Mouse (Mus musculus): ENCODE measurements around the gene Specc1. TPM values are rescaled to one million over a fixed set of nuclear protein-coding genes. Genes with fewer than 3 reads are reported as not detected.

Gene Specc1
- total RNA-seq, 1 experiment: 19.9 TPM

- in situ Hi-C loops (cut with MboI; ENCODE audit: low sequenced_read_pairs in 2 of 2, unreplicated experiment in 2 of 2): no loop called here
- H3K27ac ChIP-seq (ENCODE audit: insufficient read depth, low read depth, low read length, poor library complexity, severe bottlenecking): no peak overlapping the region
- DNase-seq (ENCODE audit: low read depth, low spot score): no peak
These were observed 67.7 kb downstream of the Specc1 start for GRCm38 (mm10) chr11:62024234-62024601.

GRCm38 (mm10) chr11:62024952-62025351 lies 68.4 kb downstream of the Specc1 start:
- no peak overlapping the region for H3K4me3 ChIP-seq (ENCODE audit: insufficient read depth in 1 of 2, low read depth in 1 of 2, low read length in 2 of 2, poor library complexity in 1 of 2, severe bottlenecking in 1 of 2)
- H3K4me1 ChIP-seq (ENCODE audit: control insufficient read depth in 2 of 2, insufficient read depth in 2 of 2, low read length in 2 of 2, poor library complexity in 1 of 2): no peaks in the 10 kb centered on the region
- DNase-seq (ENCODE audit: low read depth, low spot score): no peak
- no peak for TF ChIP-seq HCFC1 (IDR thresholded peaks at IDR 0.05; ENCODE audit: borderline replicate concordance, insufficient read depth, low read length)
- no peak for TF ChIP-seq ZNF384 (IDR thresholded peaks at IDR 0.05; ENCODE audit: low read depth, low read length)
- TF ChIP-seq ZC3H11A (IDR thresholded peaks at IDR 0.05; ENCODE audit: borderline replicate concordance, low read depth, low read length): no peak
- TF ChIP-seq MAFK (IDR thresholded peaks at IDR 0.05; ENCODE audit: insufficient read depth, low read depth, low read length): no peak
- no peak for TF ChIP-seq CHD2 (IDR thresholded peaks at IDR 0.05; ENCODE audit: low read depth, low read length)
- no peak overlapping the region for H3K9ac ChIP-seq (ENCODE audit: insufficient read depth, low read depth, low read length, poor library complexity, severe bottlenecking)
- in situ Hi-C loops (cut with MboI; ENCODE audit: low sequenced_read_pairs in 2 of 2, unreplicated experiment in 2 of 2): no loop called here
- no peaks in the 10 kb centered on the region for H3K9me3 ChIP-seq (ENCODE audit: control insufficient read depth, insufficient read depth, low read depth, low read length)
- no peaks in the 10 kb centered on the region for H3K36me3 ChIP-seq (ENCODE audit: control insufficient read depth, insufficient read depth, low read length, poor library complexity, severe bottlenecking)
- H3K27ac ChIP-seq (ENCODE audit: insufficient read depth, low read depth, low read length, poor library complexity, severe bottlenecking): no peak overlapping the region

More at GRCm38 (mm10) chr11:62024234-62024601, 67.7 kb downstream of the Specc1 start:
- TF ChIP-seq HCFC1 (IDR thresholded peaks at IDR 0.05; ENCODE audit: borderline replicate concordance, insufficient read depth, low read length) (no peak), ZC3H11A (IDR thresholded peaks at IDR 0.05; ENCODE audit: borderline replicate concordance, low read depth, low read length) (no peak), ZNF384 (IDR thresholded peaks at IDR 0.05; ENCODE audit: low read depth, low read length) (no peak), MAFK (IDR thresholded peaks at IDR 0.05; ENCODE audit: insufficient read depth, low read depth, low read length) (no peak), CHD2 (IDR thresholded peaks at IDR 0.05; ENCODE audit: low read depth, low read length) (no peak)
- Histone ChIP-seq H3K36me3 (ENCODE audit: control insufficient read depth, insufficient read depth, low read length, poor library complexity, severe bottlenecking) (no peaks in the 10 kb centered on the region), H3K9ac (ENCODE audit: insufficient read depth, low read depth, low read length, poor library complexity, severe bottlenecking) (no peak overlapping the region), H3K4me1 (ENCODE audit: control insufficient read depth in 2 of 2, insufficient read depth in 2 of 2, low read length in 2 of 2, poor library complexity in 1 of 2) (no peaks in the 10 kb centered on the region), H3K9me3 (ENCODE audit: control insufficient read depth, insufficient read depth, low read depth, low read length) (no peaks in the 10 kb centered on the region), H3K4me3 (ENCODE audit: insufficient read depth in 1 of 2, low read depth in 1 of 2, low read length in 2 of 2, poor library complexity in 1 of 2, severe bottlenecking in 1 of 2) (no peak overlapping the region)

- no peak overlapping the region for H3K27ac ChIP-seq (ENCODE audit: insufficient read depth, low read depth, low read length, poor library complexity, severe bottlenecking)
- in situ Hi-C loops (cut with MboI; ENCODE audit: low sequenced_read_pairs in 2 of 2, unreplicated experiment in 2 of 2): no loop called here
- no peak for DNase-seq (ENCODE audit: low read depth, low spot score)
- H3K36me3 ChIP-seq (ENCODE audit: control insufficient read depth, insufficient read depth, low read length, poor library complexity, severe bottlenecking): no peaks in the 10 kb centered on the region
- no peaks in the 10 kb centered on the region for H3K4me1 ChIP-seq (ENCODE audit: control insufficient read depth in 2 of 2, insufficient read depth in 2 of 2, low read length in 2 of 2, poor library complexity in 1 of 2)
- no peaks in the 10 kb centered on the region for H3K9me3 ChIP-seq (ENCODE audit: control insufficient read depth, insufficient read depth, low read depth, low read length)
- TF ChIP-seq ZC3H11A (IDR thresholded peaks at IDR 0.05; ENCODE audit: borderline replicate concordance, low read depth, low read length) (no peak), CHD2 (IDR thresholded peaks at IDR 0.05; ENCODE audit: low read depth, low read length) (no peak), HCFC1 (IDR thresholded peaks at IDR 0.05; ENCODE audit: borderline replicate concordance, insufficient read depth, low read length) (no peak), MAFK (IDR thresholded peaks at IDR 0.05; ENCODE audit: insufficient read depth, low read depth, low read length) (no peak), ZNF384 (IDR thresholded peaks at IDR 0.05; ENCODE audit: low read depth, low read length) (no peak)
- H3K9ac ChIP-seq (ENCODE audit: insufficient read depth, low read depth, low read length, poor library complexity, severe bottlenecking): no peak overlapping the region
- H3K4me3 ChIP-seq (ENCODE audit: insufficient read depth in 1 of 2, low read depth in 1 of 2, low read length in 2 of 2, poor library complexity in 1 of 2, severe bottlenecking in 1 of 2): no peak overlapping the region
These were observed 69.2 kb downstream of the Specc1 start for GRCm38 (mm10) chr11:62025770-62026169.

- no peak overlapping the region for H3K9ac ChIP-seq (ENCODE audit: insufficient read depth, low read depth, low read length, poor library complexity, severe bottlenecking)
- H3K9me3 ChIP-seq (ENCODE audit: control insufficient read depth, insufficient read depth, low read depth, low read length): no peaks in the 10 kb centered on the region
- H3K4me3 ChIP-seq (ENCODE audit: insufficient read depth in 1 of 2, low read depth in 1 of 2, low read length in 2 of 2, poor library complexity in 1 of 2, severe bottlenecking in 1 of 2): no peak overlapping the region
- DNase-seq (ENCODE audit: low read depth, low spot score): no peak
- no peaks in the 10 kb centered on the region for H3K4me1 ChIP-seq (ENCODE audit: control insufficient read depth in 2 of 2, insufficient read depth in 2 of 2, low read length in 2 of 2, poor library complexity in 1 of 2)
- TF ChIP-seq MAFK (IDR thresholded peaks at IDR 0.05; ENCODE audit: insufficient read depth, low read depth, low read length) (no peak), ZC3H11A (IDR thresholded peaks at IDR 0.05; ENCODE audit: borderline replicate concordance, low read depth, low read length) (no peak), HCFC1 (IDR thresholded peaks at IDR 0.05; ENCODE audit: borderline replicate concordance, insufficient read depth, low read length) (no peak), ZNF384 (IDR thresholded peaks at IDR 0.05; ENCODE audit: low read depth, low read length) (no peak), CHD2 (IDR thresholded peaks at IDR 0.05; ENCODE audit: low read depth, low read length) (no peak)
- in situ Hi-C loops (cut with MboI; ENCODE audit: low sequenced_read_pairs in 2 of 2, unreplicated experiment in 2 of 2): no loop called here
- H3K27ac ChIP-seq (ENCODE audit: insufficient read depth, low read depth, low read length, poor library complexity, severe bottlenecking): no peak overlapping the region
- H3K36me3 ChIP-seq (ENCODE audit: control insufficient read depth, insufficient read depth, low read length, poor library complexity, severe bottlenecking): no peaks in the 10 kb centered on the region
These were observed 69.8 kb downstream of the Specc1 start for GRCm38 (mm10) chr11:62026345-62026815.

DNA sequence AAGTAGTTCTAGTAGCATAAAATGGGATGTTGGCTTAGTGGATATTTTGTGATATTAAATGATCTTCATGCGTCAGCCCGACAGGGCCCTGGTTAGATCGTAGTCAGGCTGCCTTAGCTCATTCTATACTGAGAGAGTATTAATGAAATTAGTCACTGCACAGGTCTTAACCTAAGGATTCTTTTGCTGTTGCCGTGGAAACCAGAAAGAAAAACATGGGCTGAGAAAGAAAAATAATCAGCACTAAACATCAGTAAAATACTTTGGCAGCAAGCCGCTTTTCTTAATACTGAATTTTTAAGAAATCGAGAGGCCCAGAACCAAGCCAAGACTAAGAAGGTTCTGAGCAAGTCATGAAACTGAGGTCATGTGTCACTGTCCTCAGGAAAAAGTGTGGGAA lies 70.7 kb downstream of the Specc1 start:
- Histone ChIP-seq H3K36me3 (ENCODE audit: control insufficient read depth, insufficient read depth, low read length, poor library complexity, severe bottlenecking) (no peaks in the 10 kb centered on the region), H3K27ac (ENCODE audit: insufficient read depth, low read depth, low read length, poor library complexity, severe bottlenecking) (no peak overlapping the region), H3K4me1 (ENCODE audit: control insufficient read depth in 2 of 2, insufficient read depth in 2 of 2, low read length in 2 of 2, poor library complexity in 1 of 2) (no peaks in the 10 kb centered on the region), H3K4me3 (ENCODE audit: insufficient read depth in 1 of 2, low read depth in 1 of 2, low read length in 2 of 2, poor library complexity in 1 of 2, severe bottlenecking in 1 of 2) (no peak overlapping the region), H3K9ac (ENCODE audit: insufficient read depth, low read depth, low read length, poor library complexity, severe bottlenecking) (no peak overlapping the region), H3K9me3 (ENCODE audit: control insufficient read depth, insufficient read depth, low read depth, low read length) (no peaks in the 10 kb centered on the region)
- DNase-seq (ENCODE audit: low read depth, low spot score): no peak
- in situ Hi-C loops (cut with MboI; ENCODE audit: low sequenced_read_pairs in 2 of 2, unreplicated experiment in 2 of 2): no loop called here
- TF ChIP-seq ZC3H11A (IDR thresholded peaks at IDR 0.05; ENCODE audit: borderline replicate concordance, low read depth, low read length) (no peak), HCFC1 (IDR thresholded peaks at IDR 0.05; ENCODE audit: borderline replicate concordance, insufficient read depth, low read length) (no peak)
